Comparison of ENCODE assay signal across 11 mouse cellular contexts in genomic region chr15:79651481-79651880, GRCm38 (mm10). TPM values are rescaled to one million over a fixed set of nuclear protein-coding genes. Genes with fewer than 3 reads are reported as not detected.
DNase-seq lines count a peak whose midpoint lies in the region; ATAC-seq and TF ChIP-seq lines count a peak whose summit lies in the region.
"Had no signal": no experiment of that assay in that cellular context is flagged by ENCODE, and none has a peak within 500 bp of the region (broad histone marks: within the 10 kb centered on the region; RNA-seq: fewer than 3 reads in every experiment).

No protein-coding gene starts in this region.

- no peak overlapping the region for H3K9ac ChIP-seq in liver, embryonic 14.5 days (replicated peaks)
- H3K9ac ChIP-seq in neural tube, embryonic 15.5 days (replicated peaks), result no peak overlapping the region

- H3K4me1 ChIP-seq in kidney, adult 2 months (ENCODE audit: control insufficient read depth, insufficient read depth, low read length), result no peaks in the 10 kb centered on the region
- peaks cover 3% of the 10 kb centered on the region; the same call in 1 of the 2 replicates for H3K4me1 ChIP-seq in G1E (ENCODE audit: insufficient read depth, low read depth, low read length)
- no peaks in the 10 kb centered on the region for H3K4me1 ChIP-seq in liver, embryonic 14.5 days (replicated peaks; ENCODE audit: control insufficient read depth in 2 of 2, insufficient read depth in 2 of 2, low read length in 1 of 2)
- H3K4me1 ChIP-seq in neural tube, embryonic 15.5 days, result peaks cover 1% of the 10 kb centered on the region; the same call in 1 of the 2 replicates
- H3K4me1 ChIP-seq: hindbrain, embryonic 10.5 days had no signal

- WGBS in kidney, adult 2 months, result 88% methylated on average over 4 of the region's 4 CpGs
- WGBS in liver, embryonic 14.5 days (ENCODE audit: insufficient replicate concordance), result 63% methylated on average over 4 of the region's 4 CpGs
- 78% methylated on average over 4 of the region's 4 CpGs for WGBS in neural tube, embryonic 15.5 days

- TF ChIP-seq CTCF in kidney, adult 2 months (conservative IDR thresholded peaks at IDR 0.05; ENCODE audit: insufficient read depth, insufficient read length, low read depth, low read length), result peak; percentile 40
- TF ChIP-seq CTCF in G1E (IDR thresholded peaks at IDR 0.05; ENCODE audit: low read depth, low read length), result peak; percentile 50; the same call in 1 of the 2 replicates
- peak; percentile 80 for TF ChIP-seq CTCF in liver, embryonic 14.5 days (IDR thresholded peaks at IDR 0.05; ENCODE audit: low read depth)

- no peak overlapping the region for H3K27ac ChIP-seq in kidney, adult 2 months (ENCODE audit: insufficient read depth, low read depth, low read length)
- H3K27ac ChIP-seq in liver, embryonic 14.5 days, result no peak overlapping the region
- no peak overlapping the region for H3K27ac ChIP-seq in neural tube, embryonic 15.5 days (replicated peaks)
- H3K27ac ChIP-seq: hindbrain, embryonic 10.5 days had no signal

- TF ChIP-seq EP300 in liver, embryonic 14.5 days (IDR thresholded peaks at IDR 0.05; ENCODE audit: low read depth), result no peak

- H3K27me3 ChIP-seq in kidney, adult 2 months (replicated peaks; ENCODE audit: control insufficient read depth, insufficient read depth, low read length), result no peaks in the 10 kb centered on the region
- peaks cover 6% of the 10 kb centered on the region; the same call in 1 of the 2 replicates for H3K27me3 ChIP-seq in G1E (ENCODE audit: insufficient read depth, low read length)
- no peaks in the 10 kb centered on the region for H3K27me3 ChIP-seq in liver, embryonic 14.5 days (ENCODE audit: control insufficient read depth, insufficient read depth, low read length)
- H3K27me3 ChIP-seq in neural tube, embryonic 15.5 days (replicated peaks), result no peaks in the 10 kb centered on the region

- no peak for DNase-seq in kidney, adult 2 months
- DNase-seq in kidney, adult 18-20 months, result no peak
- DNase-seq in B cell, adult 2 months, result peak; percentile 56 to 57
- no peak for DNase-seq in G1E (ENCODE audit: low spot score)
- DNase-seq in liver, embryonic 14.5 days (ENCODE audit: low read depth in 3 of 3, low spot score in 3 of 3), result peak in 1 of 3 experiments; percentile 19
- DNase-seq in gastrocnemius, postnatal 10 days, result no peak

- no peak for ATAC-seq in G1E (ENCODE audit: extremely low read depth, insufficient number of reproducible peaks, low FRiP score, poor library complexity, severe bottlenecking)
- ATAC-seq in liver, embryonic 14.5 days (ENCODE audit: insufficient read depth), result no peak
- ATAC-seq in frontal cortex, adult (ENCODE audit: low TSS enrichment), result no peak
- no peak for ATAC-seq in neural tube, embryonic 15.5 days (ENCODE audit: low FRiP score)
- ATAC-seq: forebrain, embryonic 14.5 days had no signal

- no peak overlapping the region for H3K4me3 ChIP-seq in kidney, adult 2 months (ENCODE audit: insufficient read depth, low read depth, low read length)
- H3K4me3 ChIP-seq in G1E (ENCODE audit: low read depth, low read length), result no peak overlapping the region
- no peak overlapping the region for H3K4me3 ChIP-seq in liver, embryonic 14.5 days (ENCODE audit: insufficient read depth in 1 of 2, low read depth in 2 of 2, low read length in 2 of 2)
- H3K4me3 ChIP-seq in neural tube, embryonic 15.5 days (replicated peaks), result no peak overlapping the region
- H3K4me3 ChIP-seq: hindbrain, embryonic 10.5 days; megakaryocyte, embryonic 14.5 days had no signal

- no peak overlapping the region for H3K4me2 ChIP-seq in liver, embryonic 14.5 days (ENCODE audit: low read depth)
- no peak overlapping the region for H3K4me2 ChIP-seq in neural tube, embryonic 15.5 days

- H3K36me3 ChIP-seq in kidney, adult 2 months (ENCODE audit: control insufficient read depth, insufficient read depth, low read length), result no peaks in the 10 kb centered on the region
- H3K36me3 ChIP-seq in G1E (replicated peaks), result no peaks in the 10 kb centered on the region
- no peaks in the 10 kb centered on the region for H3K36me3 ChIP-seq in liver, embryonic 14.5 days (replicated peaks; ENCODE audit: control insufficient read depth, insufficient read depth, low read depth)
- peaks cover 27% of the 10 kb centered on the region for H3K36me3 ChIP-seq in neural tube, embryonic 15.5 days

- H3K9me3 ChIP-seq in G1E (replicated peaks), result no peaks in the 10 kb centered on the region
- no peaks in the 10 kb centered on the region for H3K9me3 ChIP-seq in liver, embryonic 14.5 days (ENCODE audit: control insufficient read depth, low read length)
- H3K9me3 ChIP-seq in neural tube, embryonic 15.5 days (replicated peaks), result no peaks in the 10 kb centered on the region
- H3K9me3 ChIP-seq: megakaryocyte, embryonic 14.5 days had no signal

- TF ChIP-seq POLR2A in kidney, adult 2 months (IDR thresholded peaks at IDR 0.05; ENCODE audit: low read depth, low read length), result no peak

RNA-seq across cellular contexts. Expression of gene Fam227a, which starts 7.3 kb away (rescaled TPM):
- polyA plus RNA-seq in kidney, adult 2 months (2012; rRNA removed), result 1.3 and 1.5 TPM in 2 replicates
- 0.90 and 3.4 TPM in 2 replicates for total RNA-seq in G1E (2014; fragmentation: Nextera tagmentation)
- 1.2 and 2.1 TPM in 2 replicates for total RNA-seq in G1E (2017)
- polyA plus RNA-seq in G1E (2012), result 0.11 and 0.13 TPM in 2 replicates
- 0.26 and 0.35 TPM in 2 replicates for polyA plus RNA-seq in liver, embryonic 14.5 days (2012; rRNA removed)
- polyA plus RNA-seq in liver, embryonic 14.5 days (2014; fragmentation: Nextera tagmentation; extraction: Ambion mirVana), result 0.06 TPM in 1 of 2 replicates, not detected in the other
- 3.0 and 3.7 TPM in 2 replicates for polyA plus RNA-seq in neural tube, embryonic 15.5 days (2015; fragmentation: Nextera tagmentation; extraction: Ambion mirVana)
- 1 to 10 TPM; 1.2 to 1.8 TPM for total RNA-seq in gastrocnemius, postnatal 10 days (2021)

RNA-seq across cellular contexts. Expression of gene Cby1, which starts 7.5 kb away (rescaled TPM):
- 12.0 and 15.1 TPM in 2 replicates for polyA plus RNA-seq in kidney, adult 2 months (2012; rRNA removed)
- total RNA-seq in G1E (2014; fragmentation: Nextera tagmentation) (9.9 and 18.5 TPM in 2 replicates), G1E (2017) (44.7 and 54.5 TPM in 2 replicates)
- 98.0 and 113 TPM in 2 replicates for polyA plus RNA-seq in G1E (2012)
- 4.0 and 4.6 TPM in 2 replicates for polyA plus RNA-seq in liver, embryonic 14.5 days (2012; rRNA removed)
- 13.4 and 15.7 TPM in 2 replicates for polyA plus RNA-seq in liver, embryonic 14.5 days (2014; fragmentation: Nextera tagmentation; extraction: Ambion mirVana)
- polyA plus RNA-seq in neural tube, embryonic 15.5 days (2015; fragmentation: Nextera tagmentation; extraction: Ambion mirVana), result 85.0 and 94.6 TPM in 2 replicates
- total RNA-seq in gastrocnemius, postnatal 10 days (2021), result 10 to 100 TPM; 22.6 to 24.9 TPM

RNA-seq across cellular contexts. Expression of gene Tomm22, which starts 19.2 kb away (rescaled TPM):
- polyA plus RNA-seq in kidney, adult 2 months (2012; rRNA removed), result 38.2 and 52.5 TPM in 2 replicates
- 116 and 133 TPM in 2 replicates for total RNA-seq in G1E (2014; fragmentation: Nextera tagmentation)
- total RNA-seq in G1E (2017), result 144 and 169 TPM in 2 replicates
- polyA plus RNA-seq in G1E (2012), result 103 and 140 TPM in 2 replicates
- 51.1 and 58.4 TPM in 2 replicates for polyA plus RNA-seq in liver, embryonic 14.5 days (2012; rRNA removed)
- polyA plus RNA-seq in liver, embryonic 14.5 days (2014; fragmentation: Nextera tagmentation; extraction: Ambion mirVana), result 142 and 148 TPM in 2 replicates
- polyA plus RNA-seq in neural tube, embryonic 15.5 days (2015; fragmentation: Nextera tagmentation; extraction: Ambion mirVana), result 231 and 246 TPM in 2 replicates
- total RNA-seq in gastrocnemius, postnatal 10 days (2021), result 100 to 1,000 TPM in 1 of 2 experiments, 10 to 100 TPM in 1; 90.5 to 102 TPM

RNA-seq across cellular contexts. Expression of gene Josd1, which starts 36.2 kb away (rescaled TPM):
- polyA plus RNA-seq in kidney, adult 2 months (2012; rRNA removed), result 19.5 and 19.9 TPM in 2 replicates
- total RNA-seq in G1E (2014; fragmentation: Nextera tagmentation) (19.1 and 23.3 TPM in 2 replicates), G1E (2017) (21.6 and 21.9 TPM in 2 replicates)
- polyA plus RNA-seq in G1E (2012), result 16.7 and 22.6 TPM in 2 replicates
- polyA plus RNA-seq in liver, embryonic 14.5 days (2012; rRNA removed), result 19.7 and 21.4 TPM in 2 replicates
- 13.0 and 13.2 TPM in 2 replicates for polyA plus RNA-seq in liver, embryonic 14.5 days (2014; fragmentation: Nextera tagmentation; extraction: Ambion mirVana)
- 20.6 and 21.8 TPM in 2 replicates for polyA plus RNA-seq in neural tube, embryonic 15.5 days (2015; fragmentation: Nextera tagmentation; extraction: Ambion mirVana)
- total RNA-seq in gastrocnemius, postnatal 10 days (2021), result 10 to 100 TPM; 11.8 to 13.1 TPM

RNA-seq across cellular contexts. Expression of gene Gtpbp1, which starts 39.2 kb away (rescaled TPM):
- 29.9 and 35.3 TPM in 2 replicates for polyA plus RNA-seq in kidney, adult 2 months (2012; rRNA removed)
- total RNA-seq in G1E (2014; fragmentation: Nextera tagmentation) (63.7 and 74.7 TPM in 2 replicates), G1E (2017) (54.8 and 58.6 TPM in 2 replicates)
- 108 and 116 TPM in 2 replicates for polyA plus RNA-seq in G1E (2012)
- 23.5 and 23.7 TPM in 2 replicates for polyA plus RNA-seq in liver, embryonic 14.5 days (2012; rRNA removed)
- 22.6 and 28.2 TPM in 2 replicates for polyA plus RNA-seq in liver, embryonic 14.5 days (2014; fragmentation: Nextera tagmentation; extraction: Ambion mirVana)
- polyA plus RNA-seq in neural tube, embryonic 15.5 days (2015; fragmentation: Nextera tagmentation; extraction: Ambion mirVana), result 43.2 and 44.0 TPM in 2 replicates
- total RNA-seq in gastrocnemius, postnatal 10 days (2021), result 10 to 100 TPM; 14.3 to 16.8 TPM

Comparison
In these comparisons a context has a peak if more than half of its experiments do, and no peak if none do; other contexts are left out.
1. DNase-seq: peak in B cell, adult 2 months (2 of 2); none in kidney, adult 2 months (single experiment), kidney, adult 18-20 months (single experiment), G1E (single experiment) and gastrocnemius, postnatal 10 days (single experiment).
2. Peak in every context shown above with its lines, with median percentiles within 50 percentile points of each other: CTCF ChIP-seq.